Mouse (Mus musculus): Measurements from ENCODE around the gene Ubtf.

Gene Ubtf

GRCm38 (mm10) chr11:102315690-102316571, 3.6 kb downstream of the Ubtf start:
- no peak for TF ChIP-seq GATA4 (IDR thresholded peaks at IDR 0.05; ENCODE audit: insufficient replicate concordance, low read length)

GRCm38 (mm10) chr11:102314321-102314720, 5.2 kb downstream of the Ubtf start:
- TF ChIP-seq GATA4 (IDR thresholded peaks at IDR 0.05; ENCODE audit: insufficient replicate concordance, low read length): no peak

- TF ChIP-seq GATA4 (IDR thresholded peaks at IDR 0.05; ENCODE audit: insufficient replicate concordance, low read length): no peak
These were observed 7.0 kb downstream of the Ubtf start for GRCm38 (mm10) chr11:102312586-102312985.

DNA sequence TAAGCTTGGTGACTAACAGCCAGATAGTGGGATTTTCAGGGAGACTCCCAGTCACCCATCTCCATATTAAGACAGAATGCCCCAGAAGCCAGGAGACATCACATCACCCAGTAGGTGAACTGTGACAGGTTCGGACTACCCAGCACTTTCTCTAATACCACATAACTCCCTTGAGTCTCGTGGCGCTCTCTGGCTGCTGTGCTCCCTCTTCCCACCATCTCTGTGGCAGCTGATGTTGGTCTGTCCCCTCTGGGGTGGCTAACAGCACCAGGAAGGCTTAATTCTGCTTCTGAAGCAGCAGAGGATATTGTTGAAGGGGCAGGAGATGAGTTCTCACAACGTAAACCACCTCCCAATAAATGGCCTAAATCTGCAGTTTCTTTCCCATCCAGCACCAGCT, 7.6 kb downstream of the Ubtf start:
- TF ChIP-seq GATA4 (IDR thresholded peaks at IDR 0.05; ENCODE audit: insufficient replicate concordance, low read length): no peak

- TF ChIP-seq GATA4 (IDR thresholded peaks at IDR 0.05; ENCODE audit: insufficient replicate concordance, low read length): no peak
These were observed 8.5 kb downstream of the Ubtf start for GRCm38 (mm10) chr11:102310768-102311695.

GRCm38 (mm10) chr11:102309821-102310617, 9.5 kb downstream of the Ubtf start:
- no peak for TF ChIP-seq GATA4 (IDR thresholded peaks at IDR 0.05; ENCODE audit: insufficient replicate concordance, low read length)

DNA sequence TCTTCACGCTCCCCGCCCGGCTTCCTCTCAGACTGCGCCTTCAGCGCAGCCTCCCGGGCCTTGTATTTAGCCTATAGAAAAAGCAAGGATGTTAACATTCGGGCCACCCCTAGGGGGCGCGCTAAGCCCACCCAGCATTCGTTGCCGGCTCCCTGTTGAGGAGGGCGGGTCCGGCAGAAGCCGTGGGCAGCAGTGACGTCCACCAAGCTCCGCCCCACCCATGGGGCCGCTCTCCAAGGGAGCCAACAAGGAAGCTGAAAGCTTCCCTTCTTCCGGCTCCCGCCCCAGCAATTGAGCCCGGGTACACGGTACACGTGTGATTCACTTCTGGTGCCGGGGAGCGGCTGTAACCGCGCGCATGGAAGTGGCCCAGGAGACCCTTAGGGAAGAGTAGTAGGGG, 10.6 kb downstream of the Ubtf start:
- TF ChIP-seq GATA4 (IDR thresholded peaks at IDR 0.05; ENCODE audit: insufficient replicate concordance, low read length): no peak

DNA sequence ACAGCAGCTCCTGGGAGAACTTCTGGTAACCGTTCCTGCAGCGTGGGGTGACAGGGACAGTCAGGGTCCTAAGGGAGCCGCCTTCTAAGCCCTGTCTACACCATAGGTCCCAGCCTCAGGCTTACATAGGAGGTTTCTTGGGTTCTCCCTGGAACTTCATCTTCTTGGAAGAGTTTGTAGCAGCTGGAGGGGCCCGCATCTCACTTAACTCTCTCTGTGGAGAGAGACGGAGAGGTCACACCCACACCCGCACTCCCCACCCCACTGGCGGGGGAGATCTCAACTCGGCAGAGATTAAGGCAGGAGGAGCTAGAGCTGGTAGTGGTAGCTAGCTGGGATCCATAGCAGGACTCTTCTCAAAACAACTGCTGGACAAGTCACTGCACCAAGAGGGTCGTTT, 11.4 kb downstream of the Ubtf start:
- TF ChIP-seq GATA4 (IDR thresholded peaks at IDR 0.05; ENCODE audit: insufficient replicate concordance, low read length): no peak

GRCm38 (mm10) chr11:102305359-102305758, 14.2 kb downstream of the Ubtf start:
- TF ChIP-seq GATA4 (IDR thresholded peaks at IDR 0.05; ENCODE audit: insufficient replicate concordance, low read length): no peak

DNA sequence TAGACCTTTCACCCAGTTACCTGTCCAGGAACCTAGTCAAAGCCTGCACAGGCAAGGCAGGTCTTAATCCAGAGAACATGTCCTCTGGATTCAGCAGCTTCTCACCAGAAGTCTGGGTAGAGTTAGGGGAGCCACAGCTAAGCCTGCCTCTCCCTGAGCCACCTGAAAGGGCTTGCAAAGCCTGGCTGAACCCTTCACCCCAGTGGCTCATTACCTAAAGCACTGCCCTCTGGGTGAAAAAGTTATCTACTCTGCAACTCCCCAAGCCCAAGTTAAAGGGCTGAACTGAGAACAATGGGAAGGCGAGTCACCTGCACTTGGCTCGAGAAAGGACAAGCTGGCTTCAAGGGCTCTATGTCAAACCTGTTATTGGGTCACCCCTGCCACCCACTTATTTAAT, 15.4 kb downstream of the Ubtf start:
- TF ChIP-seq GATA4 (IDR thresholded peaks at IDR 0.05; ENCODE audit: insufficient replicate concordance, low read length): no peak

DNA sequence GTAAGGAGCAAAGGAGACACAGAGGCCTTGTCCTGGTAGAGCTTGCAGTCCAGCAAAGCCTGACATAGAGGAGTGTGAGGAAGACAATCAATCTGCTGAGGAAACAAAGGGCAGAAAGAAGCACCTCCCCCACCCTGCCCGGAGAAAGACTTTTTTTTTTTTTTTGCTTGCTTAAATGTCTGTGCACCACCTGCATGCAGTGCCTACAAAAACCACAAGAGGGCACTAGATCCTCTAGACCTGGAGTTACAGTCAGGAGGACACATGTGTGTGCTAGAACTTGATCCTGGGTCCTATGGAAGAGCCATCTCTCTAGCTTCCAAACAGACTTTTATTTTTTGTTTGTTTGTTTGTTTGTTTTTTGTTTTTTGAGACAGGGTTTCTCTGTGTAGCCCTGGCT, 19.7 kb downstream of the Ubtf start:
- no peak for TF ChIP-seq GATA4 (IDR thresholded peaks at IDR 0.05; ENCODE audit: insufficient replicate concordance, low read length)

GRCm38 (mm10) chr11:102297577-102298556, 21.7 kb downstream of the Ubtf start:
- TF ChIP-seq GATA4 (IDR thresholded peaks at IDR 0.05; ENCODE audit: insufficient replicate concordance, low read length): no peak

DNA sequence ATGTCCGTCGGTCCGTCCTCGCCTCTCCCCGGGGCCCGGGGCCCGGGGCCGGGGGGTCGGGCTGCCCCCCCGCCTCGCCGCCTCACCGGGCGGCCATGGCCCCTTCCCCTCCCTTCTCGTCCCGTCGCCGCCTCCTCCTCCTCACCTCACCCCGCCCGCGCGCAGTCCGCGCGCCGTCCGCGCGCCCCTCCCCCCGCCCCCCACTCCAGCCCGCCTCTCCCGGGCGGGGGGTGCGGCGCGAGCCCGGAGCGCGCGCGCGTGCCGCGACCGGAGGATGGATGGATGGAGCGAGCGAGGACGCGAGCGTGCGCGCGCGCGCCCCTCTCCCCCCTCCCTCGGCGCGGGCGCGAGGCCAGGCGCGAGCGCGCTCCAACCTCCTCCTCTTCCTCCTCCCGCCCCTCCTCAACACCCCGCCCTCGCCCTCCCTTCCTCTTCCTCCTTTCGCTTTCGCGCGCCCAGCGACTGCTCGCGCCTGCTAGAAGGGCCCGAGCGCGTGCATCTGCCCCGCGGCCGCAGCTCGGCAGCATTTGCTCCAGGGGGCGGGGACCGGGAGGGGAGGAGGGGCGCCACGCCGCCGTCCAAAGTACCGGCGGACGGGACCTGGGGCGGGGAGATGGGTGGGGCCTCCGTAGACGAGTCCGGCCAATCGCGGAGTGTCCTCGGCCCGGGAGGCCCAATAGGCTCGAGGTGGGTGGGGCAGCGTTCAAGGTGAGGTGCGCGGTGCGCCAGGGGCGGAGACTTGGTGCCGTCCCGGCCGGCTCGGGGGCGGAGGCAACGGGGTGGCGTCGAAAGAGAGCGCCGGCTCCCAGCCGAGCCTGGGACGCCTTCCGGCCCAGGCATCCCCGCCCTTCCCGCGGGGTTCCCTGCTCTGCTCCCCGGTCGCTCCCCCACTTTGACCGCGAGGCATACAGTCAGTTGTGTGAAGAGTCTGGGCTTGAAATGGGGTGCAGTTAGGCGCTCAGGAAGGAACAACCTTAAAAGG, 22.8 kb downstream of the Ubtf start, which contains the start of gene Atxn7l3:
Atxn7l3 (minus strand) TSS at position 141 of the 982 bp plus-strand sequence.
- TF ChIP-seq GATA4 (IDR thresholded peaks at IDR 0.05; ENCODE audit: insufficient replicate concordance, low read length): no peak; the same call in 1 of the 2 replicates

Data from liver, adult (tissue).